Comparison of ENCODE assay signal across 8 mouse cellular contexts in the genomic region with DNA sequence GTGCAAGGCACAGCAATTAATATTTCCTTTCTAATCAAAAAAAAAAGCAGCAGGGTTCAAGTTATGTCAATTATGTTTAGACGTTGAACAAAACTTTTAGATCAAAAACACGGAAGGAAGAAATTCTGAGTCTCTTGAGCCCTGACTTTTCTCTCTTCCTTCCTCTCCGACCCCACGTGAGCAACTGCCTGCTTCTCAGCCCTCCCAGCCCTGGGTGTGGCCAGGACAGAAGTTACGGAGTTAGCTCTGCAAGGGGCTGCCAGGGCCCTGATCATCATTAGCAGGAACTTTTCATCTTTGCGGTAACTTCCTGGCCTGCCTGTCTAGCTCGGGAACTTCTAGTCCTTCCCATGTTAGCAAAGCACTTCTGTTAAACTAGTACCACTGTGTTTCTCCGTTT. TPM values are rescaled to one million over a fixed set of nuclear protein-coding genes. Genes with fewer than 3 reads are reported as not detected.
DNase-seq lines count a peak whose midpoint lies in the region; ATAC-seq and TF ChIP-seq lines count a peak whose summit lies in the region.

No protein-coding gene starts in this region.

- no peak for TF ChIP-seq CTCF in liver, embryonic 14.5 days (IDR thresholded peaks at IDR 0.05; ENCODE audit: low read depth)
- TF ChIP-seq CTCF in stomach, postnatal 0 days (IDR thresholded peaks at IDR 0.05; ENCODE audit: low read depth) = no peak

- no peak overlapping the region for H3K4me2 ChIP-seq in heart, embryonic 12.5 days
- H3K4me2 ChIP-seq in liver, embryonic 14.5 days (ENCODE audit: low read depth) = no peak overlapping the region; the same call in 1 of the 2 replicates
- no peak overlapping the region for H3K4me2 ChIP-seq in forebrain, embryonic 11.5 days (ENCODE audit: low read depth, low read length, severe bottlenecking)
- no peak overlapping the region for H3K4me2 ChIP-seq in stomach, postnatal 0 days (replicated peaks; ENCODE audit: low read depth)
- no peak overlapping the region for H3K4me2 ChIP-seq in midbrain, embryonic 14.5 days (ENCODE audit: low read length)

- H3K4me1 ChIP-seq in heart, embryonic 12.5 days (replicated peaks) = 0 out of 2 replicates have a peak, but pooled peaks cover 3% of the 10 kb centered on the region
- H3K4me1 ChIP-seq in liver, embryonic 14.5 days (replicated peaks; ENCODE audit: control insufficient read depth in 2 of 2, insufficient read depth in 2 of 2, low read length in 1 of 2) = peaks cover 0 to 3% of the 10 kb centered on the region in 2 experiments; a peak in 3 of 4 replicates
- no peaks in the 10 kb centered on the region for H3K4me1 ChIP-seq in forebrain, embryonic 11.5 days (replicated peaks; ENCODE audit: control insufficient read depth, insufficient read depth, low read length)
- H3K4me1 ChIP-seq in stomach, postnatal 0 days (replicated peaks; ENCODE audit: control insufficient read depth, insufficient read depth) = no peaks in the 10 kb centered on the region
- H3K4me1 ChIP-seq in midbrain, embryonic 14.5 days (ENCODE audit: control insufficient read depth, insufficient read depth, low read length) = peaks cover 4% of the 10 kb centered on the region; the same call in 1 of the 2 replicates

- H3K36me3 ChIP-seq in heart, embryonic 12.5 days = no peaks in the 10 kb centered on the region
- H3K36me3 ChIP-seq in liver, embryonic 14.5 days (replicated peaks; ENCODE audit: control insufficient read depth, insufficient read depth, low read depth) = no peaks in the 10 kb centered on the region
- no peaks in the 10 kb centered on the region for H3K36me3 ChIP-seq in forebrain, embryonic 11.5 days (ENCODE audit: control insufficient read depth, insufficient read depth, low read length)
- H3K36me3 ChIP-seq in stomach, postnatal 0 days (ENCODE audit: control insufficient read depth, insufficient read depth, low read length) = no peaks in the 10 kb centered on the region
- no peaks in the 10 kb centered on the region for H3K36me3 ChIP-seq in midbrain, embryonic 14.5 days (ENCODE audit: control insufficient read depth, insufficient read depth, low read length)

- H3K9me3 ChIP-seq in heart, embryonic 12.5 days (replicated peaks) = 0 out of 2 replicates have a peak, but pooled peaks cover 4% of the 10 kb centered on the region
- no peaks in the 10 kb centered on the region for H3K9me3 ChIP-seq in liver, embryonic 14.5 days (ENCODE audit: control insufficient read depth, low read length)
- H3K9me3 ChIP-seq in forebrain, embryonic 11.5 days (ENCODE audit: control insufficient read depth, low read length) = no peaks in the 10 kb centered on the region
- no peaks in the 10 kb centered on the region for H3K9me3 ChIP-seq in stomach, postnatal 0 days (ENCODE audit: control insufficient read depth, low read length)
- H3K9me3 ChIP-seq in midbrain, embryonic 14.5 days (ENCODE audit: control insufficient read depth, low read length) = no peaks in the 10 kb centered on the region

- no peak for TF ChIP-seq EP300 in liver, embryonic 14.5 days (IDR thresholded peaks at IDR 0.05; ENCODE audit: low read depth)
- TF ChIP-seq EP300 in stomach, postnatal 0 days (optimal IDR thresholded peaks at IDR 0.05) = no peak

- no peak overlapping the region for H3K9ac ChIP-seq in heart, embryonic 12.5 days
- no peak overlapping the region for H3K9ac ChIP-seq in liver, embryonic 14.5 days (replicated peaks)
- H3K9ac ChIP-seq in forebrain, embryonic 11.5 days (ENCODE audit: low read length) = no peak overlapping the region
- H3K9ac ChIP-seq in stomach, postnatal 0 days (ENCODE audit: low read length) = no peak overlapping the region
- no peak overlapping the region for H3K9ac ChIP-seq in midbrain, embryonic 14.5 days (replicated peaks; ENCODE audit: low read length)

- ATAC-seq in heart, embryonic 12.5 days (ENCODE audit: insufficient number of reproducible peaks, low FRiP score) = no peak
- 0 out of 2 replicates have a peak, but pooled peaks have one; percentile 39 for ATAC-seq in liver, embryonic 14.5 days (ENCODE audit: insufficient read depth)
- ATAC-seq in forebrain, embryonic 11.5 days (replicated peaks; ENCODE audit: low FRiP score) = no peak
- ATAC-seq in stomach, postnatal 0 days (ENCODE audit: low FRiP score, low TSS enrichment) = no peak
- ATAC-seq in midbrain, embryonic 14.5 days (ENCODE audit: low FRiP score, low TSS enrichment) = no peak

- H3K27ac ChIP-seq in heart, embryonic 12.5 days (ENCODE audit: poor library complexity, severe bottlenecking) = no peak overlapping the region
- H3K27ac ChIP-seq in liver, embryonic 14.5 days = no peak overlapping the region
- no peak overlapping the region for H3K27ac ChIP-seq in forebrain, embryonic 11.5 days (ENCODE audit: low read depth, low read length)
- no peak overlapping the region for H3K27ac ChIP-seq in stomach, postnatal 0 days (replicated peaks)
- no peak overlapping the region for H3K27ac ChIP-seq in midbrain, embryonic 14.5 days (replicated peaks; ENCODE audit: low read depth, low read length)

- WGBS in heart, embryonic 12.5 days = 50% methylated on average over 8 of the region's 8 CpGs
- 13% methylated on average over 8 of the region's 8 CpGs for WGBS in liver, embryonic 14.5 days (ENCODE audit: insufficient replicate concordance)
- 68% methylated on average over 8 of the region's 8 CpGs for WGBS in forebrain, embryonic 11.5 days
- 48% methylated on average over 8 of the region's 8 CpGs for WGBS in stomach, postnatal 0 days
- 74% methylated on average over 8 of the region's 8 CpGs for WGBS in midbrain, embryonic 14.5 days

- no peak overlapping the region for H3K4me3 ChIP-seq in heart, embryonic 12.5 days
- H3K4me3 ChIP-seq in liver, embryonic 14.5 days (ENCODE audit: insufficient read depth in 1 of 2, low read depth in 2 of 2, low read length in 2 of 2) = no peak overlapping the region
- H3K4me3 ChIP-seq in forebrain, embryonic 11.5 days (ENCODE audit: low read depth, low read length) = no peak overlapping the region
- no peak overlapping the region for H3K4me3 ChIP-seq in stomach, postnatal 0 days (ENCODE audit: low read depth, low read length)
- no peak overlapping the region for H3K4me3 ChIP-seq in midbrain, embryonic 14.5 days (replicated peaks; ENCODE audit: low read depth, low read length)

- peak; percentile 51 for DNase-seq in heart, adult 8-10 months (ENCODE audit: low spot score)
- peak; percentile 78 for DNase-seq in ZHBTc4 (ENCODE audit: low read depth, low spot score)
- DNase-seq in liver, embryonic 14.5 days (ENCODE audit: low read depth in 3 of 3, low spot score in 3 of 3) = no peak
- peak; percentile 68 to 76 for DNase-seq in spleen, postnatal 4 days (ENCODE audit: low spot score in 2 of 2)
- DNase-seq in forebrain, embryonic 11.5 days (ENCODE audit: low spot score) = no peak
- DNase-seq in stomach, postnatal 0 days (ENCODE audit: low spot score) = no peak
- DNase-seq in midbrain, embryonic 14.5 days = no peak

- H3K27me3 ChIP-seq in heart, embryonic 12.5 days (replicated peaks) = no peaks in the 10 kb centered on the region
- no peaks in the 10 kb centered on the region for H3K27me3 ChIP-seq in liver, embryonic 14.5 days (ENCODE audit: control insufficient read depth, insufficient read depth, low read length)
- H3K27me3 ChIP-seq in forebrain, embryonic 11.5 days (ENCODE audit: control insufficient read depth, insufficient read depth, low read length) = no peaks in the 10 kb centered on the region
- no peaks in the 10 kb centered on the region for H3K27me3 ChIP-seq in stomach, postnatal 0 days (ENCODE audit: control insufficient read depth, insufficient read depth, low read length)
- no peaks in the 10 kb centered on the region for H3K27me3 ChIP-seq in midbrain, embryonic 14.5 days (ENCODE audit: control insufficient read depth, insufficient read depth, low read length)

RNA-seq across cellular contexts. Expression of gene Etnk1, which starts 20.3 kb away (rescaled TPM):
- total RNA-seq in heart, adult 8-10 months (2022) = 10 to 100 TPM; 26.4 to 29.2 (median 27.7) TPM
- 23.5 and 24.0 TPM in 2 replicates for polyA plus RNA-seq in heart, embryonic 12.5 days (2016; fragmentation: Nextera tagmentation; extraction: Ambion mirVana)
- 9.8 and 12.1 TPM in 2 replicates for polyA plus RNA-seq in liver, embryonic 14.5 days (2012; rRNA removed)
- 7.5 and 10.7 TPM in 2 replicates for polyA plus RNA-seq in liver, embryonic 14.5 days (2014; fragmentation: Nextera tagmentation; extraction: Ambion mirVana)
- 28.8 and 32.1 TPM in 2 replicates for polyA plus RNA-seq in forebrain, embryonic 11.5 days (2014; fragmentation: Nextera tagmentation; extraction: Ambion mirVana)
- 10.7 and 11.0 TPM in 2 replicates for polyA plus RNA-seq in stomach, postnatal 0 days (2015; fragmentation: Nextera tagmentation; extraction: Ambion mirVana)
- polyA plus RNA-seq in midbrain, embryonic 14.5 days (2014; fragmentation: Nextera tagmentation; extraction: Ambion mirVana) = 47.3 and 62.0 TPM in 2 replicates

RNA-seq across cellular contexts. Expression of gene C2cd5, which starts 46.8 kb away (rescaled TPM):
- 10 to 100 TPM; 13.3 to 15.3 (median 13.6) TPM for total RNA-seq in heart, adult 8-10 months (2022)
- 25.1 and 25.6 TPM in 2 replicates for polyA plus RNA-seq in heart, embryonic 12.5 days (2016; fragmentation: Nextera tagmentation; extraction: Ambion mirVana)
- 12.2 and 16.5 TPM in 2 replicates for polyA plus RNA-seq in liver, embryonic 14.5 days (2012; rRNA removed)
- polyA plus RNA-seq in liver, embryonic 14.5 days (2014; fragmentation: Nextera tagmentation; extraction: Ambion mirVana) = 14.1 and 14.4 TPM in 2 replicates
- 34.4 and 37.5 TPM in 2 replicates for polyA plus RNA-seq in forebrain, embryonic 11.5 days (2014; fragmentation: Nextera tagmentation; extraction: Ambion mirVana)
- polyA plus RNA-seq in stomach, postnatal 0 days (2015; fragmentation: Nextera tagmentation; extraction: Ambion mirVana) = 7.7 and 8.3 TPM in 2 replicates
- 34.4 and 42.8 TPM in 2 replicates for polyA plus RNA-seq in midbrain, embryonic 14.5 days (2014; fragmentation: Nextera tagmentation; extraction: Ambion mirVana)

Comparison
In these comparisons a context has a peak if more than half of its experiments do, and no peak if none do; other contexts are left out.
1. DNase-seq: peak in heart, adult 8-10 months (single experiment), ZHBTc4 (single experiment) and spleen, postnatal 4 days (2 of 2); none in liver, embryonic 14.5 days (0 of 3), forebrain, embryonic 11.5 days (single experiment), stomach, postnatal 0 days (single experiment) and midbrain, embryonic 14.5 days (single experiment).